Mouse (Mus musculus): Measurements from ENCODE around the gene Olfml3. TPM values are rescaled to one million over a fixed set of nuclear protein-coding genes. Genes with fewer than 3 reads are reported as not detected.

Olfml3 gene
- polyA plus RNA-seq, 1 experiment, result 60.5 TPM

DNA sequence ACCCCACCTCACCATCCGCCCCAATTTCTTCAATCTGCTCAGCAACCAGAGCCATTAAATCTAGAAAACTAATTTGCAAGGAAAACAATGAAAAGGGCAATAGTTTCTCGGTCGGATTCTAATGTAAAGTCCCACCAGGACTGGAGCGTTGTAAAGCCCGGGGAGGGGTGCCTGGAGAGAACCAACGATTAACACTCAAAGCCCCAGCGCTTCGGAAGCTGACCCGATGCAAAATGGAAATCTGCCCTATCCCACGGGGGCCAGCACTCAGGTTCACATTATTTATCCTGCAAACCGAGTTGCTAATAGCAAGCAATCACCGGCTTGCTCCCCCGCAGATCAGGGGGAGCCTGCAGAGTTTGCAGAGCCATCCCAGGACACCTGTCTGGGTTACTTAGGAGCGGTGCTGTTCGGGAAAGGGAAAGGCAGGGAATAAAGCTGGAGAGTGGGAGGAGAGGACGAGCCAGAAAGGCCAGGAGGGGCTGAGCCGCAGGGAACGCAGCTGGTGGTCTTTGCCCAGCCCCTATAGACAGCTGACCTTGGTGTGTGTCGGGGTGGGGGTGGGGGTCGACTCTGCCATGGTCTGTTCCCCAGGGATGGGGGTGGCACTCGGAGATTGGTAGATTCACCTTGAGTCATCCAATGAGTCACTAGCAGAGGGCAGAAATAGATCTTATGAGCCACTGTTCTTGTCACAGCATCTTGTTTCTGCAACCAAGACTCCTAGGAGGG lies 54.4 kb downstream of the Olfml3 start:
- TF ChIP-seq POLR2A (IDR thresholded peaks at IDR 0.05; ENCODE audit: low read depth, low read length) (no peak), CTCF (IDR thresholded peaks at IDR 0.05; ENCODE audit: borderline replicate concordance, insufficient read depth, low read length) (no peak)
- Histone ChIP-seq H3K27ac (ENCODE audit: insufficient read depth, low read length) (no peak overlapping the region), H3K4me3 (ENCODE audit: insufficient read depth, low read length) (no peak overlapping the region), H3K4me1 (ENCODE audit: control insufficient read depth, insufficient read depth, low read length) (peaks cover 7% of the 10 kb centered on the region)

- no peak for TF ChIP-seq CTCF (IDR thresholded peaks at IDR 0.05; ENCODE audit: borderline replicate concordance, insufficient read depth, low read length)
- TF ChIP-seq POLR2A (IDR thresholded peaks at IDR 0.05; ENCODE audit: low read depth, low read length), result no peak
- no peak overlapping the region for H3K27ac ChIP-seq (ENCODE audit: insufficient read depth, low read length)
- H3K4me1 ChIP-seq (ENCODE audit: control insufficient read depth, insufficient read depth, low read length), result peaks cover 7% of the 10 kb centered on the region
- H3K4me3 ChIP-seq (ENCODE audit: insufficient read depth, low read length), result no peak overlapping the region
These were observed 55.3 kb downstream of the Olfml3 start for GRCm38 (mm10) chr3:103682473-103682872.

- no peak overlapping the region for H3K4me3 ChIP-seq (ENCODE audit: insufficient read depth, low read length)
- H3K4me1 ChIP-seq (ENCODE audit: control insufficient read depth, insufficient read depth, low read length), result peaks cover 7% of the 10 kb centered on the region
- no peak overlapping the region for H3K27ac ChIP-seq (ENCODE audit: insufficient read depth, low read length)
- no peak for TF ChIP-seq POLR2A (IDR thresholded peaks at IDR 0.05; ENCODE audit: low read depth, low read length)
- no peak for TF ChIP-seq CTCF (IDR thresholded peaks at IDR 0.05; ENCODE audit: borderline replicate concordance, insufficient read depth, low read length)
These were observed 59.0 kb downstream of the Olfml3 start for GRCm38 (mm10) chr3:103678811-103679210.

DNA sequence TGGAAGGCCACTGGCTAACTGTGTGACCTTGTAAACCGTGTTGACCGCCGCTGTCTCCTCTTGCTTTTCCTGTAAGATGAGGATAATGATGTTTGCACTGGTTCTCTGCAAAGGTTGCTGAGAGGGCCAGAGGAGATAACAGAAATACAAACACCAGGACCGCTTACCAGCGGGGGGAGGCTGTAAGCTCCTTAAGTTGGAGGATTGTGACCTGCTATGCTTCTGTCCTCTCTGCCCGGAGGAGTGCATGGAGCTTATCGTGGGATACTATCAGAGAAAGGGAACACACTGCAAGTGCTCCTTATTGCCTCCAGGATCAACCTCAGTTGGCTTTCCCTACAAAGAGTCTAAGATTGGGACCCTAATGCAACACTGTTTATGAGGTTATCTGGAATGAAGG lies 65.1 kb downstream of the Olfml3 start:
- H3K4me3 ChIP-seq (ENCODE audit: insufficient read depth, low read length), result no peak overlapping the region
- no peak for TF ChIP-seq CTCF (IDR thresholded peaks at IDR 0.05; ENCODE audit: borderline replicate concordance, insufficient read depth, low read length)
- no peak for TF ChIP-seq POLR2A (IDR thresholded peaks at IDR 0.05; ENCODE audit: low read depth, low read length)
- no peaks in the 10 kb centered on the region for H3K4me1 ChIP-seq (ENCODE audit: control insufficient read depth, insufficient read depth, low read length)
- no peak overlapping the region for H3K27ac ChIP-seq (ENCODE audit: insufficient read depth, low read length)

Other genes with a start within 250 kb of the Olfml3 start
- 0.32 TPM in 1 of 2 replicates, not detected in the other for gene Syt6, start 162.8 kb downstream of the Olfml3 start, polyA plus RNA-seq (2011; ENCODE audit: insufficient read length, low read depth, missing spikeins)
- 3.7 and 4.0 TPM in 2 replicates for gene Atg4a-ps, start 91.9 kb downstream of the Olfml3 start, polyA plus RNA-seq (2011; ENCODE audit: insufficient read length, low read depth, missing spikeins)
- gene Gm10964, start 1.4 kb upstream of the Olfml3 start, polyA plus RNA-seq (2011; ENCODE audit: insufficient read length, low read depth, missing spikeins), result not detected in 2 replicates
- 53.1 and 56.2 TPM in 2 replicates for gene Hipk1, start 53.6 kb upstream of the Olfml3 start, polyA plus RNA-seq (2011; ENCODE audit: insufficient read length, low read depth, missing spikeins)
- 8.0 and 10.1 TPM in 2 replicates for gene Dclre1b, start 71.4 kb upstream of the Olfml3 start, polyA plus RNA-seq (2011; ENCODE audit: insufficient read length, low read depth, missing spikeins)
- gene Ap4b1, start 71.5 kb upstream of the Olfml3 start, polyA plus RNA-seq (2011; ENCODE audit: insufficient read length, low read depth, missing spikeins), result 15.4 and 16.4 TPM in 2 replicates
- not detected in 2 replicates for gene Gm43064, start 71.6 kb upstream of the Olfml3 start, polyA plus RNA-seq (2011; ENCODE audit: insufficient read length, low read depth, missing spikeins)
- gene Bcl2l15, start 94.6 kb upstream of the Olfml3 start, polyA plus RNA-seq (2011; ENCODE audit: insufficient read length, low read depth, missing spikeins), result not detected in 2 replicates
- gene Ptpn22, start 121.8 kb upstream of the Olfml3 start, polyA plus RNA-seq (2011; ENCODE audit: insufficient read length, low read depth, missing spikeins), result 0.28 and 0.62 TPM in 2 replicates
- 10.1 and 11.9 TPM in 2 replicates for gene Rsbn1, start 176.1 kb upstream of the Olfml3 start, polyA plus RNA-seq (2011; ENCODE audit: insufficient read length, low read depth, missing spikeins)
- gene Phtf1, start 230.1 kb upstream of the Olfml3 start, polyA plus RNA-seq (2011; ENCODE audit: insufficient read length, low read depth, missing spikeins), result 47.7 and 53.1 TPM in 2 replicates

Measured in embryonic fibroblast, embryonic 13.5 days (primary cell).